Mouse (Mus musculus) adrenal gland, adult (tissue): ENCODE results near the gene Tmem88b.
"Not testable (repeated sequence)": the region's sequence is repeated elsewhere in the genome, so short reads cannot be mapped to it uniquely, and the experiment has no call there.

Experiments
- DNase-seq, 2 experiments: peaks; one replicate each; pipeline ENCODE4 v3.0.0; 2022 to 2023; ENCODE audit warnings: low spot score in 1 of 2; ENCODE audit not compliant: inconsistent age in 2 of 2

Tmem88b gene

GRCm38 (mm10) chr4:155761356-155762099 lies 24.1 kb downstream of the Tmem88b start:
- DNase-seq = peak in 1 of 2 experiments; percentile 74

GRCm38 (mm10) chr4:155760613-155761355 lies 24.9 kb downstream of the Tmem88b start, which contains the start of gene Atad3a:
Gene Atad3a, minus strand, starts transcription at chr4:155761093.
- DNase-seq = peak; percentile 98 to 99

- DNase-seq = peak in 1 of 2 experiments; percentile 65
Observed at GRCm38 (mm10) chr4:155759862-155760612, 25.6 kb downstream of the Tmem88b start.

- DNase-seq = peak in 1 of 2 experiments; percentile 16
Observed at GRCm38 (mm10) chr4:155757011-155757410, 28.7 kb downstream of the Tmem88b start.

GRCm38 (mm10) chr4:155746575-155747490 lies 38.8 kb downstream of the Tmem88b start:
- peak in 1 of 2 experiments; percentile 23 for DNase-seq

GRCm38 (mm10) chr4:155746036-155746548 lies 39.6 kb downstream of the Tmem88b start:
- no peak for DNase-seq

GRCm38 (mm10) chr4:155745136-155745535 lies 40.5 kb downstream of the Tmem88b start:
- DNase-seq = no peak

GRCm38 (mm10) chr4:155744474-155744873 lies 41.2 kb downstream of the Tmem88b start:
- DNase-seq = no peak

- no peak for DNase-seq
Observed at GRCm38 (mm10) chr4:155742684-155743083, 43.0 kb downstream of the Tmem88b start.

- not testable (repeated sequence) for DNase-seq
Observed at GRCm38 (mm10) chr4:155740681-155741080, 45.0 kb downstream of the Tmem88b start.

GRCm38 (mm10) chr4:155739741-155740636 lies 45.7 kb downstream of the Tmem88b start:
- no peak for DNase-seq

GRCm38 (mm10) chr4:155739152-155739551 lies 46.5 kb downstream of the Tmem88b start:
- DNase-seq = peak in 1 of 2 experiments; percentile 26

GRCm38 (mm10) chr4:155738262-155738661 lies 47.4 kb downstream of the Tmem88b start:
- DNase-seq = no peak

GRCm38 (mm10) chr4:155736421-155736820 lies 49.3 kb downstream of the Tmem88b start:
- DNase-seq = no peak

- DNase-seq = no peak
Observed at GRCm38 (mm10) chr4:155735788-155736187, 49.9 kb downstream of the Tmem88b start.

- peak; percentile 53 to 73 for DNase-seq
Observed at GRCm38 (mm10) chr4:155734951-155735702, 50.5 kb downstream of the Tmem88b start.

GRCm38 (mm10) chr4:155734350-155734941 lies 51.2 kb downstream of the Tmem88b start, which contains the start of gene Tmem240:
Gene Tmem240, plus strand, starts transcription at chr4:155734800.
- DNase-seq = peak; percentile 95 to 97

GRCm38 (mm10) chr4:155733267-155733666 lies 52.4 kb downstream of the Tmem88b start:
- peak; percentile 52 to 64 for DNase-seq
